Mouse (Mus musculus): ENCODE measurements around the gene Cldn14. TPM values are rescaled to one million over a fixed set of nuclear protein-coding genes. Genes with fewer than 3 reads are reported as not detected.
A peak's percentile ranks its signal among the peaks of the same experiment; 100 is the strongest.

Cldn14 gene
- total and polyA plus RNA-seq, 3 experiments = not detected

GRCm38 (mm10) chr16:93888481-93888880 lies 120.2 kb downstream of the Cldn14 start:
- H3K9me3 ChIP-seq (replicated peaks; ENCODE audit: insufficient read depth, low read length) = no peaks in the 10 kb centered on the region
- H3K9ac ChIP-seq (ENCODE audit: control insufficient read depth, low read depth, low read length, poor library complexity, severe bottlenecking) = no peak overlapping the region
- H3K79me2 ChIP-seq (ENCODE audit: control insufficient read depth, insufficient read depth, low read length, poor library complexity) = peaks cover 12% of the 10 kb centered on the region
- H3K27me3 ChIP-seq (ENCODE audit: control insufficient read depth in 1 of 2, insufficient read depth in 2 of 2, low read length in 2 of 2) = no peaks in the 10 kb centered on the region
- H3K27ac ChIP-seq (ENCODE audit: control insufficient read depth, low read depth, low read length) = no peak overlapping the region
- TF ChIP-seq NELFE (IDR thresholded peaks at IDR 0.05; ENCODE audit: low read depth, low read length) = no peak
- TF ChIP-seq ELF1 (IDR thresholded peaks at IDR 0.05; ENCODE audit: low read depth, low read length) = no peak
- TF ChIP-seq POLR2AphosphoS2 (IDR thresholded peaks at IDR 0.05; ENCODE audit: low read length) = no peak
- TF ChIP-seq TCF12 (IDR thresholded peaks at IDR 0.05; ENCODE audit: low read depth, low read length) = no peak
- TF ChIP-seq CHD1 (IDR thresholded peaks at IDR 0.05; ENCODE audit: low read depth, low read length) = no peak
- no peak for TF ChIP-seq JUND (IDR thresholded peaks at IDR 0.05; ENCODE audit: low read depth, low read length)
- no peak for TF ChIP-seq BHLHE40 (IDR thresholded peaks at IDR 0.05; ENCODE audit: borderline replicate concordance, low read depth, low read length)
- no peak for TF ChIP-seq MAZ (IDR thresholded peaks at IDR 0.05; ENCODE audit: low read depth, low read length)
- no peak for TF ChIP-seq ZMIZ1 (IDR thresholded peaks at IDR 0.05; ENCODE audit: low read depth, low read length)
- no peak for TF ChIP-seq KAT2A (conservative IDR thresholded peaks at IDR 0.05; ENCODE audit: low read depth, low read length)
- TF ChIP-seq SIN3A (IDR thresholded peaks at IDR 0.05; ENCODE audit: low read length) = no peak
- no peak for TF ChIP-seq SMC3 (IDR thresholded peaks at IDR 0.05; ENCODE audit: low read depth, low read length)
- TF ChIP-seq GABPA (IDR thresholded peaks at IDR 0.05; ENCODE audit: low read depth, low read length) = no peak
- no peak for TF ChIP-seq MXI1 (IDR thresholded peaks at IDR 0.05; ENCODE audit: low read depth, low read length)
- TF ChIP-seq EP300 (IDR thresholded peaks at IDR 0.05; ENCODE audit: low read depth in 1 of 2, low read length in 2 of 2) = no peak
- TF ChIP-seq UBTF (IDR thresholded peaks at IDR 0.05; ENCODE audit: borderline replicate concordance, insufficient read depth, low read depth, low read length) = no peak
- no peak for TF ChIP-seq E2F4 (IDR thresholded peaks at IDR 0.05; ENCODE audit: borderline replicate concordance, low read depth, low read length)
- no peak for TF ChIP-seq USF1 (IDR thresholded peaks at IDR 0.05; ENCODE audit: low read depth, low read length)
- TF ChIP-seq MYB (IDR thresholded peaks at IDR 0.05; ENCODE audit: low read depth, low read length) = no peak
- TF ChIP-seq GATA1 (IDR thresholded peaks at IDR 0.05; ENCODE audit: low read depth, low read length) = no peak
- H3K4me3 ChIP-seq (ENCODE audit: control insufficient read depth in 1 of 2, insufficient read depth in 1 of 2, low read depth in 2 of 2, low read length in 2 of 2) = no peak overlapping the region
- no peak for DNase-seq (ENCODE audit: low read depth, low spot score)
- peaks cover 4 to 27% of the 10 kb centered on the region in 2 experiments; a peak in 3 of 4 replicates for H3K4me1 ChIP-seq (ENCODE audit: control insufficient read depth in 1 of 2, insufficient read depth in 2 of 2, low read length in 2 of 2)
- peaks cover 4 to 26% of the 10 kb centered on the region in 2 experiments for H3K36me3 ChIP-seq (ENCODE audit: control insufficient read depth in 1 of 2, insufficient read depth in 2 of 2, low read length in 2 of 2)

- H3K36me3 ChIP-seq (ENCODE audit: control insufficient read depth in 1 of 2, insufficient read depth in 2 of 2, low read length in 2 of 2) = peaks cover 2 to 13% of the 10 kb centered on the region in 2 experiments; a peak in 2 of 4 replicates
- DNase-seq (ENCODE audit: low read depth, low spot score) = no peak
- H3K9ac ChIP-seq (ENCODE audit: control insufficient read depth, low read depth, low read length, poor library complexity, severe bottlenecking) = peak overlapping the region; percentile 85
- H3K27ac ChIP-seq (ENCODE audit: control insufficient read depth, low read depth, low read length) = no peak overlapping the region
- H3K4me1 ChIP-seq (ENCODE audit: control insufficient read depth in 1 of 2, insufficient read depth in 2 of 2, low read length in 2 of 2) = peaks cover 2 to 14% of the 10 kb centered on the region in 2 experiments; a peak in 2 of 4 replicates
- H3K27me3 ChIP-seq (ENCODE audit: control insufficient read depth in 1 of 2, insufficient read depth in 2 of 2, low read length in 2 of 2) = no peaks in the 10 kb centered on the region
- H3K4me3 ChIP-seq (ENCODE audit: control insufficient read depth in 1 of 2, insufficient read depth in 1 of 2, low read depth in 2 of 2, low read length in 2 of 2) = peak overlapping the region; percentile 74 to 90
- H3K79me2 ChIP-seq (ENCODE audit: control insufficient read depth, insufficient read depth, low read length, poor library complexity) = peaks cover 12% of the 10 kb centered on the region
- no peaks in the 10 kb centered on the region for H3K9me3 ChIP-seq (replicated peaks; ENCODE audit: insufficient read depth, low read length)
- TF ChIP-seq POLR2AphosphoS2 (IDR thresholded peaks at IDR 0.05; ENCODE audit: low read length) (no peak), ZMIZ1 (IDR thresholded peaks at IDR 0.05; ENCODE audit: low read depth, low read length) (no peak), ZC3H11A (IDR thresholded peaks at IDR 0.05; ENCODE audit: low read depth, low read length) (no peak), MXI1 (IDR thresholded peaks at IDR 0.05; ENCODE audit: low read depth, low read length) (no peak), TBP (IDR thresholded peaks at IDR 0.05; ENCODE audit: low read depth, low read length) (no peak)
Observed at GRCm38 (mm10) chr16:93884722-93885113, 123.9 kb downstream of the Cldn14 start.

Measured in MEL (cell line).